Mouse (Mus musculus) cerebellum, adult 11 months (tissue): ENCODE results near the gene Fcho2.

Experiments
- DNase-seq: peaks from one replicate; pipeline ENCODE4 v3.0.0; 2022

The Fcho2 gene

DNA sequence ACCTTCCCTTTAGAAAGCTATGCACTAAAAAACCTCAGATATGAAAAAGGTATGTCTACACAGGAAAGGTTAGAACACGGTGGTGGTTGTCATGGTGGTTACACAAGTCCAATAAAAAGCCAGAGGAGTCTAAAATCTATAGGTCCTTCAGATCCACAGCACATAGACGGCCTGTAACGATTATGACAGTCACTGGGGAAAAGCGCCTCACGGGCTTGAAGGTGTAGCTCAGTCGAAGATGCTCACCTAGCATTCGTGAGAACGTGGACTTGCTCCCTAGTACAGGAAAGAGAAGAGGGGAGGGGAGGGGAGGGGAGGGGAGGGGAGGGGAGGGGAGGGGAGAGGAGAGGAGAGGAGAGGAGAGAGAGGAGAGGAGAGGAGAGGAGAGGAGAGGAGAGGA, 111.5 kb downstream of the Fcho2 start:
- DNase-seq = no peak

GRCm38 (mm10) chr13:98702361-98702760, 112.9 kb downstream of the Fcho2 start:
- no peak for DNase-seq

- DNase-seq = no peak
Measured at GRCm38 (mm10) chr13:98701309-98701675, 114.0 kb downstream of the Fcho2 start.

DNA sequence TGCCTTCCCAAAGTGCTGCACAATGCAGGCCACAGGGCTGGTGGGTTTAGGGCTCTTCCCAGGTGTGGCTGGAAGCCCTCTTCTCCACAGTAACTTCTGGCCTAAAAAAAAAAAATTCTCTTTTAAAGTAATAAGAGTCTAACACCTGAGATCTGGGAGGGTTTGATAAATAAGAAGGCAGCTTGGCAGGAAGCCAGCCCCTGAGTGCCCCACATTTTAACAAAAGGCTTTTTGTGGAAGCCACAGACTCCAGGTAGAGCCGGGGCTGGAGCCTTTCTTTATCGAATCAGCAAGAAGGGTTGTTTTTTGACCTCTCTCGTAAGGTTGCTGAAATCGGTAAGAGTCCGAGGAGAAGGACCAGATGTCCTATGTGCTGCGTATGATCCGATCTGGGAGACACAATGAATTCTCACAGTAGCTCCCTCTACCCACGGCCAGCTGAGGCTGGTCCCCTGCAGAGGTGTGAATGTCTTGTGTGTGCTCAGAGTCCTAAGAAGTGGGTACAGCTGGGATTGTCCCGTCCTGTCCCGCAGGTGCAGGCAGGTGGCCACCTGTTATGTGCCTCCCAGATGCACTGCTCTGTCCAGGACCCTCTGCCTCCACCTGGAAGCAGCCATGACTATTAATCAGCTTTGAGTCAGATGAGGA, 114.5 kb downstream of the Fcho2 start:
- DNase-seq = no peak

DNA sequence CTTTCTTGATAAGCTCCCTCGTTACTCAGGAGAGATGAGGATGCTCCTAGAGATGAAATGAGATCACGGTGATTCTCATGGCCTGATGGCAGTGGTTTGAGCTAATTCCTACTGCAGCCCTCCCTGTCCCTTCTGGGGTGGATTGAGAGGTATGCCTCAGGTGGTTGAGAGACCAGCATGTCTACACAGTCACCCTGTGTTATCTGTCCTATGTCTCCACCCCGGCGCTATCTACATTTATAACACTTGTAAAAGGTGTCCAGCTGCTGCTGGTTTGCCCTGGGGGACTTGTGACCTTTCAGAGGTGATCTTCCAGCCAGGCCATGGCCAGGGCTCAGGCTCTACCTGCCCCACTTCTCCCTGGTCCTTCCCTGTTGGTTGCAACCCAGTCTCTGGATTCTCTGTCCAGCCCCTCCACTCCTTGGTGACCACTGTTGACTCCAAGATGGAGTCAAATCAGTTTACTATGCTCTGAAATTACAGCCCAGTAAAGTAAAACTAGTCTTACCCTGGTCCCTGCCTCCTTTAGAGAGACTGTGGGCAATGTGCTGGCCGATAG, 115.2 kb downstream of the Fcho2 start:
- no peak for DNase-seq

- no peak for DNase-seq
Measured at GRCm38 (mm10) chr13:98699051-98699744, 116.1 kb downstream of the Fcho2 start.

DNA sequence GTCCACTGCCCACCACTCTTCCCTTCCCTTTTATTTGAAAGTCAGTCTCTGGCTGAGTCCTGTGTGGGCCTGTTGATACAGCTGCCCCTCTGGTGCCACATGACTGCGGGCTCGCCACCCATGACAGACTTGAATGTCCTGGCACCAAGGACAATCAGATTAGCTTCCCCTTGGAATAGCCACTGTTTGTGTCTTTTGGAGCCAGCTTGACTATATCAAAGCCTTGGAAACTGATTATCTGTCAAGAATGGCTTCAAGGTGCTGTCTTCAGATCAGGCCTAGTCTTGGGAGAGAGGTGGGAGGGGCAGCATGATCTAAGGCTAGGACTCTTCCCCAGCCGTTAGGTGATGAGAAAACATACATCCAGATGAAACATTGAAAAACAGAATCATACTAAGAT, 118.5 kb downstream of the Fcho2 start:
- no peak for DNase-seq

GRCm38 (mm10) chr13:98695546-98695945, 119.7 kb downstream of the Fcho2 start:
- DNase-seq = no peak

DNA sequence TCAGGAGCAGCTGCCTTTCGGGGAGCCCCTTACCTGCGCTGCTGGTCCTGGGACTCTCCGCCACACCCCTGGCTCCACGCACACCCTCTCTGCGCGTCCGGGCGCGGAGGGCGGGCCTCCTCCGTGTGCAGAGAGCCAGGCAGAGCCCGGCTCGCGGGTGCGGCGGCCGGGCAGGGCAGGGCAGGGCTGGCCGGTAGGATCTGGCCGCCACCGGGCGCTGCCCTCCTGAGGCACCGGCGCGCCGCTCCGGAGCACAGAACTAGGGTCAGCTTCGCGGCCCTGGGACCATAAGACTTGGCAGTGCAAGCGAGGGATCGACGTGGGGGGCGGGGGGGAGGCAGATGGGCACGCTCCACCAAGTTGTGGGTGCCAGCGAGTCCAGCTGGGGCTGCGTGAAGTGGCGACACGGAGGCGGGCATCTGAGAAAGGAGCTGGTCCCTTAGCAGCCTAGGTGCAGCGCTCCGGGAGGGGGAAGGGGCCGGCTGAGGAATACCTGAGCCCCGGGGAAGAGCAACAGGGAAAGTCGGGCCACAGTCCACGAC, 120.4 kb downstream of the Fcho2 start, which contains the start of gene Tmem171:
Gene Tmem171, minus strand, starts transcription at position 62 of the 542 bp plus-strand sequence.
- no peak for DNase-seq

- DNase-seq = no peak
Measured at GRCm38 (mm10) chr13:98693316-98693715, 121.9 kb downstream of the Fcho2 start.

DNA sequence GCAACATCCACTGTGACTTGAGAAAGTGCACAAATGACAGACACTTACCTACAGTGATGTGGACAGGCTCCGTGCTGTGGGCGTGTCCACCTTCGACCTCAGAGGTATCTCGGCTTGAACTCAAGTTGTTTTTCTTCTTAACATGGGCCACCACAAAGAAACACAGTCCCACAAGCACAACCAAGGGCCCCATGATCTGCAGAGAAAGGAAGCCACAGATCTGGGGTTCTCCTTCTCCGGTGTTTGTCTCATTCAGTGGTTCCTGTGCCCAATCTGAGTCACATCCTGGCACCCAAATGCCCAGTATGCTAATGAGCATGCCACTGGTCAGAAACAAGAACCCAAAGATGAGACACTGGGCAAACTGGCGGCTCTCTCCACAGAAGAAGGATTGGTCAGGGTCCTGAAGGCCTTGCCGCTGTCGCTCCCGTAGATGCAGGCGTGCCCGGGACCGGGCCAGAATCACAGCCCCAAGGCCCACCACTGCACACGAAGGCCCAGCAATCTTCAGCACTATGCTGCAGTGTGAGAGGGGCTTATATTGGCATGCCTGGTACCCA, 123.2 kb downstream of the Fcho2 start:
- no peak for DNase-seq

GRCm38 (mm10) chr13:98690886-98691285, 124.4 kb downstream of the Fcho2 start:
- no peak for DNase-seq

- DNase-seq = no peak
Measured at GRCm38 (mm10) chr13:98689605-98690290, 125.5 kb downstream of the Fcho2 start.

DNA sequence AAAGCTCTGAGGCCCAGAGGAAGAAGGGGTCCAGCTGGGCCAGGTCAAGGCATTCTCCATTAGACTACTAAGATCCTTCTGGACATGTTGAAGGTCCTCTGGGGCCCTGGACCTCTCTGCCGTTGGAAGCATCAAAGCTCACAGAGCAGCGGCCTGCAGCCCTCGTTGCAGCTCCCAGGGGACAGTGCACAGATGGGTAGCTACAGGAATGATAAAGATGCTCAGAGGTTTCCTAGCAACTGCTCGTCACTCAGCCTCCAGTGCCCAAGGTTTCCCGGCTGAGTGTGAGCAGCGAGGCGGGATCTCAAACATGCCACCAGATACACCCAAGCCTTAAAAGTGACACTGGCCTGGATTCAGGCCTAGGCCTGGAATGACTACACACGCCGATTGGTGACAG, 127.3 kb downstream of the Fcho2 start:
- DNase-seq = no peak

GRCm38 (mm10) chr13:98684144-98684900, 130.9 kb downstream of the Fcho2 start:
- no peak for DNase-seq

GRCm38 (mm10) chr13:98683412-98683811, 131.8 kb downstream of the Fcho2 start:
- no peak for DNase-seq

DNA sequence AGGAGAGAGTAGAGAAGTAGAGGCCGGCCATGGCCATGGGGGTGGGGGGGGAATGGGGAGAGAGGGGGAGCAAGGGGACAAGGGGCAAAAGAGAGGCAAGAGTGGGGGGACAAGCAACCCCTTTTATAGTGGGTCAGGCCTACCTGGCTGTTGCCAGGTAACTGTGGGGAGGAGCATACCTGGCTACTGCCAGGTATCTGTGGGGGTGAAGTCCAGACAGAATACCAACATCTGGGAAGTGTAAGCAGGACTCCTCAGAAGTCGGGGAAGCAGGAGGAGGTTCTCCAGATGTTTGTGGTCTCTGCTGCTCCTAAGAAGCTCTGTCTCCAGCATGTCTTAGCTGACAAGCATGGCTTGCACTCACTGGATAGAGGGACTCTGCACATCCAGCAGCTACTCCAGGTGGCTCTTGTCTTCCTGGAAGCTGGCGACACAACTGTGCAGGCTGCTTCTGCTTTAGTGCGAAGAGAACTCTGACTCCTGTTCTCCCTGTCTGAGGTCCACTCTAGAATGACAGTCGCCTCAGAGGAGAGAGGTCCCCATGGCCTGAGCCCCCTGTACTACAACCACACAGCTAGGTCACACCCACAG, 134.7 kb downstream of the Fcho2 start:
- DNase-seq = no peak

GRCm38 (mm10) chr13:98679631-98680041, 135.6 kb downstream of the Fcho2 start:
- no peak for DNase-seq

DNA sequence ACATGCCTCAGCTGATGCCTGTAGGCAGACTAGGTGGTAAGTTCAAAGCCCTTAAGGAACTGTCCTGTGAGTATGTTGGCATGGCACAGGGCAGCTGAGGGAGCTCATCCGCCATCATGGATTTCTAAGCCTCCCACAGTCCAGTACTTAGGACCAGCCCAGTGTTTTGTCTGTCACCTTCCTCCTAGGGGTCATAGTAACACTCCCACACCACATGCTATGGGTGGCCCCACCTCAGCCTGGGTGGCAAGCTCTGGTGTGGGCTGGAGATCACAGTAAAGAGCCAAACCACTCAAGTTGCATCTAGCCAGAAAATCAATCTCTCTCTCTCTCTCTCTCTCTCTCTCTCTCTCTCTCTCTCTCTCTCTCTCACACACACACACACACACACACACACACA, 136.0 kb downstream of the Fcho2 start:
- no peak for DNase-seq

- DNase-seq = no peak
Measured at GRCm38 (mm10) chr13:98673922-98674321, 141.3 kb downstream of the Fcho2 start.
